Mouse (Mus musculus): ENCODE results near the gene Cactin.

Cactin gene

GRCm38 (mm10) chr10:81364666-81365065 is 43.8 kb downstream of the Cactin start:
- DNase-seq (ENCODE audit: low read depth, low spot score) = no peak

DNA sequence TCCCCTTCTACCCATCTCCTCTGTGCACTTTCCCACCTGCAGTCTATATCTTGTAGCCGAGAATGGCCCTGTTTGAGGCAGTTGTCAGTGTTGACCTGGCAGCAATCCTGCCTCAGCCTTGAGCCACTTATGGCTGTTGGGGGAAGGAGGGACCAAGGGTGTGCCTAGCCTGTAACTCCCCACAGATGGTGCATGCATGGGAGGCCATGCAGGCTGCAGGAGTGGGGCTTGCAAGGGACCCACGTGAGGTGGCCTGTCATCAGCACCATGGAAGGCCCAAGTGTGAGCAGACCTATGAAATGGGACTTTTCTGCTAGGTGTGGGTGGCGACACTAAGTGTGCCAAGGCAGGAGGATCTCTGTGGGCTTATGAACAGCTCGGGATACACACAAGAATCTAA is 44.2 kb downstream of the Cactin start:
- DNase-seq (ENCODE audit: low read depth, low spot score) = no peak

- no peak for DNase-seq (ENCODE audit: low read depth, low spot score)
Observed at GRCm38 (mm10) chr10:81365672-81366476, 45.0 kb downstream of the Cactin start, which contains the start of gene 4930404N11Rik. TSS of gene 4930404N11Rik (minus strand) at chr10:81365816.

GRCm38 (mm10) chr10:81366477-81367206 is 45.7 kb downstream of the Cactin start:
- no peak for DNase-seq (ENCODE audit: low read depth, low spot score)

DNA sequence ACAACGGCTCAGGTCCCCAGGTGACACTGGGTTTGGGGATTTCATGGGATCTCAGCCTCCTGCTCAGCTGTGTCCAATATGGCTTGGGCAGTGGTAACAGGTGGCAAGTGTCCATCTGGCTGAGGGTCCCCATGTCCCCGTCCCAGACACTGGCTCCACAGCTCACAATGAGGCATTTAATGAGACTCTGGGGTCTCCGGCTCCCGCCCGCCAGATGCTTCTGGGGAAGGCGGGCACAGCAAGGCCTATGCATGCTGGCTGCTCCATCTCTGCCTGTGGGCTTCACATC is 46.2 kb downstream of the Cactin start:
- no peak for DNase-seq (ENCODE audit: low read depth, low spot score)

DNA sequence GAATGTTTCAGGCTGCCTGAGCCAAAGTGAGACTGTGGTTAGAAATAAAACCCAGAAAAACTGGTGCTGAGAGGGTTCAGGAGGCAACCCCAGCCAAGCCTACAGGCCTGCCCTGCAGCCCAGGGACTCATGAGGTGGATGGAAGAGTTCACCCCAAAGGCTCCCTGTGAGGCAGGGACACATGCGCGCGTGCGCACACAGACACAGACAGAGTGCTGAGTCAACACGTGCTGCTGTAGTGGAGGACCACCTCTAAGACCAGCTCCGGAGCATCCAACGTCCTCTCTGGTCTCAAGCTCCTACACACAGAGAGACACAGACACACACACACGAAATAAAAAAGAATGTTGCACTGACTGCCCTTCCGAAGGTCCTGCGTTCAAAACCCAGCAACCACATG is 54.4 kb downstream of the Cactin start:
- DNase-seq (ENCODE audit: low read depth, low spot score) = no peak
